Mouse (Mus musculus) liver, postnatal 0 days (tissue): ENCODE results near the gene Sec24b. TPM values are rescaled to one million over a fixed set of nuclear protein-coding genes. Genes with fewer than 3 reads are reported as not detected.

Experiments
- ATAC-seq: fragments of 200-750 bp; cut with Nextera tagmentation; 2 replicates; pipeline ENCODE4 v1.8.0; 2017; ENCODE audit warnings: mild to moderate bottlenecking, moderate library complexity
- DNase-seq: peaks from one replicate; pipeline ENCODE4 v3.0.0-alpha.2; 2016
- H3K27ac ChIP-seq: fragments of 300-500 bp; sonication (generic); 2 replicates; pipeline ENCODE4 v1.5.1; 2014; ENCODE audit warnings: antibody characterized with exemption, moderate library complexity, mild to moderate bottlenecking, low read depth
- H3K27me3 ChIP-seq: fragments of 300-500 bp; sonication (generic); 2 replicates; pipeline ENCODE4 v1.6.1; 2014; ENCODE audit warnings: low read length, control low read depth, mixed read lengths; ENCODE audit not compliant: insufficient read depth
- H3K36me3 ChIP-seq: fragments of 300-500 bp; sonication (generic); replicated peaks from 2 replicates; pipeline ENCODE4 v1.6.1; 2014; ENCODE audit warnings: mild to moderate bottlenecking, control low read depth, low read length, moderate library complexity, mixed read lengths; ENCODE audit not compliant: insufficient read depth
- H3K4me1 ChIP-seq: fragments of 300-500 bp; sonication (generic); 2 replicates; pipeline ENCODE4 v1.6.1; 2014; ENCODE audit warnings: antibody characterized with exemption, mild to moderate bottlenecking, control low read depth; ENCODE audit not compliant: insufficient read depth
- H3K4me2 ChIP-seq: fragments of 300-500 bp; sonication (generic); 2 replicates; pipeline ENCODE4 v1.6.1; 2014; ENCODE audit warnings: low read depth, mild to moderate bottlenecking, low read length, moderate library complexity, mixed read lengths
- H3K4me3 ChIP-seq: fragments of 300-500 bp; sonication (generic); 2 replicates; pipeline ENCODE4 v1.5.1; 2014; ENCODE audit warnings: low read depth, low read length
- H3K9ac ChIP-seq: fragments of 300-500 bp; sonication (generic); replicated peaks from 2 replicates; pipeline ENCODE4 v1.6.1; 2014; ENCODE audit warnings: mild to moderate bottlenecking, moderate library complexity
- H3K9me3 ChIP-seq: fragments of 300-500 bp; sonication (generic); 2 replicates; pipeline ENCODE4 v1.6.1; 2016; ENCODE audit warnings: mild to moderate bottlenecking, control low read depth, low read length, mixed read lengths
- CTCF ChIP-seq: sonication (generic); IDR thresholded peaks from 2 replicates; pipeline ENCODE4 v1.5.1; 2016; ENCODE audit warnings: antibody characterized with exemption, low read depth
- EP300 ChIP-seq: IDR thresholded peaks from 2 replicates; pipeline ENCODE4 v1.6.1; 2016; ENCODE audit warnings: antibody characterized with exemption, low read depth, mild to moderate bottlenecking
- WGBS: fragments of 180-500 bp; shearing (Covaris S2); extraction: QIAGEN DNeasy Blood & Tissue Kit; methylation state at CpG from one replicate; pipeline ENCODE4 v1.1.7; 2014; ENCODE audit not compliant: insufficient replicate concordance; 5-methylcytosine and 5-hydroxymethylcytosine counted together
- polyA plus RNA-seq: library from polyadenylated mRNA; unstranded; fragments of >200 nt; fragmentation: Nextera tagmentation; extraction: Ambion mirVana; gene quantifications from 2 replicates; pipeline ENCODE4 v1.2.1, GENCODE M21; 2015

Gene Sec24b
- polyA plus RNA-seq, 1 experiment from 2014 or later: 5.4 TPM

DNA sequence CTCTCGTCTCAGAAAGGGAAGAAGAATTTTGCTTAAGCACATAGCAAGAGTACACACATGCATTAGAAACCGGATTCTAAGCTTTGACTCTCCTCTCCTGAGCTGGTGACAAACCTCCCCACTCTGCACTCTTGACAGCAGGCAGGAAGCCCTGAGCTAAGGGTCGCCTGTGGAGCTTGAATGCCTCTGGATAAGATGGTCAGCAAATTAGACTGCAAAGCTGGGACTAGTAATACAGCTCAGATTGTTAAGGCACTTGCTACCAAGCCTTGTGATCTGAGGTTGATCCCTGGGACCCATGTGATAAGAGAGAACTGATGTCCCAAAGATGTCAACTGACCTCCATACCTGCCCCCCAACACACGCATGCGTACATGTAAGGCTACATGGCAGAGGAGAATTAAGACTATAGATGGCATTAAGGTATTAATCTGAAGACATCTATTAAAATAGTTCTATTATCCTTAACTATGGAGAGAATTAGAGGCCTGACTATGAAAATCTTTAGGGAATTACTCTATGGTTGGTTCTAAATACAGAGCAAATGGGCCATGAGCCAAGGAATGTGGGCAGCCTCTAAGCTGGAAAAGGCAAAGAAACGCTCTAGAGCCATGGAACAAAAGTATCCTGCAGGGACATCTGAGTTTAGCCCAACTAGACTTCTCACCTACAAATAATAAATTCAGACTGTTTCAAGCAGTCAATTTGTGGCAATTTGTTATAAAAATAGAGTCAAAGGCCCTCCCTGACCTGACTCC, 8.6 kb downstream of the Sec24b start:
- H3K27ac ChIP-seq: no peak overlapping the region
- no peaks in the 10 kb centered on the region for H3K27me3 ChIP-seq
- H3K4me3 ChIP-seq: no peak overlapping the region
- WGBS: 70% methylated on average over 6 of the region's 6 CpGs
- no peak overlapping the region for H3K9ac ChIP-seq
- DNase-seq (no peak), ATAC-seq (no peak)
- no peaks in the 10 kb centered on the region for H3K36me3 ChIP-seq
- no peak overlapping the region for H3K4me2 ChIP-seq
- no peak for TF ChIP-seq EP300
- no peak for TF ChIP-seq CTCF
- H3K4me1 ChIP-seq: peaks cover 20% of the 10 kb centered on the region
- no peaks in the 10 kb centered on the region for H3K9me3 ChIP-seq

DNA sequence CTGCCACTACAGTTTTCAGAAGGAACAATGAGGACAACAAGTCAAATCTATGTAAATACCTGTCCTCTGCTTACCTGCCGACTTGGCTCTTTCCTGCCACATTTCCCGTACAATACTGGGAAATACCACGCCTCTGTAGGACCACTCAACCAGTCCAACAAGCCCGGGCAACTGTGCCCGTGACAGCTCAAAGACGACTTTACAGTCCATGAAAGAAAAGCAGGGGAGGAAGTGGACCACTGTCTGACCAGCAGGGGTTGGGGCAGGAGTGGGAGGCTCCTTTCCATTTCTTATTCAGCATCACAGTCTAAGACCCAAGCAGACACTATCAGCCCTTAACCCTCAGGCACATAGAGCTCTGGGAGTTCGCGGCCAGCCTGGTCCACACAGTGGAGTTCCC, 9.2 kb downstream of the Sec24b start:
- H3K36me3 ChIP-seq: no peaks in the 10 kb centered on the region
- no peak overlapping the region for H3K27ac ChIP-seq
- 80% methylated on average over 8 of the region's 8 CpGs for WGBS
- H3K4me3 ChIP-seq: no peak overlapping the region
- H3K4me2 ChIP-seq: no peak overlapping the region
- no peaks in the 10 kb centered on the region for H3K27me3 ChIP-seq
- no peak overlapping the region for H3K9ac ChIP-seq
- ATAC-seq (no peak), DNase-seq (no peak)
- TF ChIP-seq CTCF: no peak
- TF ChIP-seq EP300: no peak
- H3K9me3 ChIP-seq: no peaks in the 10 kb centered on the region
- peaks cover 18% of the 10 kb centered on the region for H3K4me1 ChIP-seq

DNA sequence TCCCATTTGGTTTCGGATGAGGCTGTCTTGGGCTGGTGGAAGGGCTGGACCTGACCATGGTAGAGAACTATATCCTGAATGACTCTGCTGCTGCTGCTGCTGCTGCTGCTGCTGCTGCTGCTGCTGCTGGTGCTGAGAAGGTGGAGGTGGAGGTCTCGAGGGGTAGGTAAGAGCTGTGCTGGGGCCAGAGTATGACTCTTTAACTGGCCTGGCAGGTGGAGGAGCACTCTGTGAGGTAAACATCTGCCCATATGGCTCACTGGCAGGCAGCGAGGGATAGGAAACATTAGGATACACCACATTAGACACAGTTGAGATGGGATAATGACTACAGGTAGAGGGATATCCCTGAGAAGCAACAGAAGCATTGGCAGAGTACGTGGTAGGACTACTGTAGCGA, 20.6 kb downstream of the Sec24b start:
- no peaks in the 10 kb centered on the region for H3K27me3 ChIP-seq
- no peaks in the 10 kb centered on the region for H3K4me1 ChIP-seq
- no peak overlapping the region for H3K4me2 ChIP-seq
- TF ChIP-seq EP300: no peak
- TF ChIP-seq CTCF: no peak
- no peak for ATAC-seq
- no peak overlapping the region for H3K4me3 ChIP-seq
- peaks cover 17% of the 10 kb centered on the region for H3K36me3 ChIP-seq
- WGBS: 87% methylated on average over 5 of the region's 5 CpGs
- peaks cover 6% of the 10 kb centered on the region for H3K9me3 ChIP-seq
- no peak for DNase-seq
- H3K27ac ChIP-seq: no peak overlapping the region
- no peak overlapping the region for H3K9ac ChIP-seq

DNA sequence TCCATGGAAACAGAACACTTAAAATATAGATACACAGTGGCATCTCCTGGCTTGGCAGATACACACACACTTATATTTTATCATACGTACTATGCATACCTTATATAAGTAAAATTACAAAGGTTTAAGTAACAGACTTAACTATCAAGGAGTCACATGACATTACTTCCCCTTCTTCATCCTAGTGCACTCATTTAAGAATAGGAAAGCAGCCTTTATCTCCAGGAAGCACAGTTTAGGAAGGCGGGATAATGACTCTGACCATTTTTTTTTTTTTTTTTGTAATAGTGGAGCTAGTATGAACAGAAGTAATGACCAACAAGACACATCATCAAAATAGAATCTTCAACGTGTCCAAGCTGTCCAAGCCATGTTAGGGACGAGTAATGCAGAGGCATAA, 21.3 kb downstream of the Sec24b start:
- 73% methylated on average over 4 of the region's 4 CpGs for WGBS
- no peak overlapping the region for H3K4me3 ChIP-seq
- H3K4me2 ChIP-seq: no peak overlapping the region
- peaks cover 23% of the 10 kb centered on the region for H3K36me3 ChIP-seq
- DNase-seq (no peak), ATAC-seq (no peak)
- no peaks in the 10 kb centered on the region for H3K27me3 ChIP-seq
- TF ChIP-seq CTCF (no peak), EP300 (0 out of 2 replicates have a peak, but pooled peaks have one; percentile 17)
- no peak overlapping the region for H3K9ac ChIP-seq
- H3K4me1 ChIP-seq: no peaks in the 10 kb centered on the region
- H3K9me3 ChIP-seq: peaks cover 6% of the 10 kb centered on the region
- no peak overlapping the region for H3K27ac ChIP-seq

DNA sequence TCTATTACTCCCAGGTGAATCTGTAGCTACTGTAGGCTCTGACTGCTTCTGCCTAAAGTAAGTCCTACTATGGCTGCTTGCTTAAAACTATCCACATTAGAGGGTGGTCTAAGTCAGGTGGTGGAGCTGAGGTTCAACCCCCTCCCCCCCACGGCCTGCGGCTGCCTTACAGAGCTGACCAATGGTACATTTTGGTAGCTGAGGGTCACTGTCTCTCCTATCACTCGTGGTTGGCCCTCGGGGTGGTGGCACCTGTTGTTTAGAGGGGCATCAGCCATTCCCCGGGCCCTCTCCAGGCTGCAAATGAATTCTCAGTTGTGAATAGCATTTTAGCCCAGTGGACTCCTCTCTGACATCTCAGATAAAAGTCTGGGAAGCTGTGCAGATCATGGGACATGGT, 32.6 kb downstream of the Sec24b start:
- WGBS: 82% methylated on average over 5 of the region's 5 CpGs
- Histone ChIP-seq H3K9me3 (no peaks in the 10 kb centered on the region), H3K4me3 (no peak overlapping the region), H3K36me3 (peaks cover 48% of the 10 kb centered on the region), H3K4me1 (no peaks in the 10 kb centered on the region), H3K27ac (no peak overlapping the region), H3K9ac (no peak overlapping the region), H3K27me3 (no peaks in the 10 kb centered on the region), H3K4me2 (no peak overlapping the region)
- ATAC-seq: no peak
- TF ChIP-seq CTCF: no peak
- no peak for DNase-seq

DNA sequence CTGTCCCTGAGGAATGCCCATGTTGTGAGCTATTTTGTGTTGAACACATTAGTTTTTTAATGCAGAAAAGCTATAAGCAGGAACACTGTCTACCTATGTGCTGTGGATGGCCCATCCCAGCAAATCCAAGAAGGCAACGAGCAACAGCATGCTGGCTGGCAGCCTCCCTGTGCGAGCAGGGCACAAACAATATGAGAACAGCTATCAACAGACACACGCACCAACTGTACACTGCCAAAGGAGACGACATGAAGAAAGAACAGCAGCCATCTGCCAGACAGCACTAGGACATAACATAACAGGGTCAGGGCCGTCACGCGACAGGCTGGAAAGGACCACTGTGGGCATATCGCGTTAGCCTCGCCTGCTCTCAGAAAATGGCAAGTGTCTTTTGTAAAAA, 35.2 kb downstream of the Sec24b start:
- Histone ChIP-seq H3K36me3 (peaks cover 44% of the 10 kb centered on the region), H3K9ac (no peak overlapping the region), H3K27ac (no peak overlapping the region), H3K27me3 (no peaks in the 10 kb centered on the region), H3K4me2 (no peak overlapping the region), H3K4me3 (no peak overlapping the region), H3K9me3 (no peaks in the 10 kb centered on the region), H3K4me1 (no peaks in the 10 kb centered on the region)
- WGBS: 90% methylated on average over 10 of the region's 10 CpGs
- TF ChIP-seq EP300: no peak
- no peak for DNase-seq
- ATAC-seq: no peak

DNA sequence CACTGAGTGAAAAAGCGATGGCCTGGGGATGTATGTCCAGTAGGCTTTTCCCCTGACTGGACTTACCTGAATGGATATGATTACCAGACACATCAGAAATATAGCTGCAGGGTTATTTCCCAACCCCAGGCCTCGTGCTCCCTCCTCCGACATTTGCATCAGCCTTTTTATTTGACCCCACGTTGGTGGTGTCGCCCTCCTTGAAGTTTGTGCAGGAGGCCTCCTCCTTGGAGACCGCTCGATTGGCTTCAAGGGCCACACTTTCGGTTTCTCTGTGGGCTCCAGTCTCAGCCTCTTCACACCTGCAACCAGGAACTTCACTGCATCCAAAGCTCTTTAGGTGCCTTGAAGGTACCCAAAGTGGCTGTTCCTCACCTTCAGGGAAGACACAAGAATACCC, 35.8 kb downstream of the Sec24b start:
- DNase-seq (no peak), ATAC-seq (no peak)
- Histone ChIP-seq H3K9ac (no peak overlapping the region), H3K27me3 (no peaks in the 10 kb centered on the region), H3K36me3 (peaks cover 40% of the 10 kb centered on the region), H3K4me2 (no peak overlapping the region), H3K9me3 (no peaks in the 10 kb centered on the region), H3K4me1 (no peaks in the 10 kb centered on the region), H3K4me3 (no peak overlapping the region), H3K27ac (no peak overlapping the region)
- 92% methylated on average over 8 of the region's 8 CpGs for WGBS
- TF ChIP-seq EP300 (no peak), CTCF (no peak)
